Mouse (Mus musculus): ENCODE results near the gene Prkci. TPM values are rescaled to one million over a fixed set of nuclear protein-coding genes. Genes with fewer than 3 reads are reported as not detected.

The Prkci gene
- polyA plus RNA-seq, 1 experiment from 2014 or later: 37.1 TPM

DNA sequence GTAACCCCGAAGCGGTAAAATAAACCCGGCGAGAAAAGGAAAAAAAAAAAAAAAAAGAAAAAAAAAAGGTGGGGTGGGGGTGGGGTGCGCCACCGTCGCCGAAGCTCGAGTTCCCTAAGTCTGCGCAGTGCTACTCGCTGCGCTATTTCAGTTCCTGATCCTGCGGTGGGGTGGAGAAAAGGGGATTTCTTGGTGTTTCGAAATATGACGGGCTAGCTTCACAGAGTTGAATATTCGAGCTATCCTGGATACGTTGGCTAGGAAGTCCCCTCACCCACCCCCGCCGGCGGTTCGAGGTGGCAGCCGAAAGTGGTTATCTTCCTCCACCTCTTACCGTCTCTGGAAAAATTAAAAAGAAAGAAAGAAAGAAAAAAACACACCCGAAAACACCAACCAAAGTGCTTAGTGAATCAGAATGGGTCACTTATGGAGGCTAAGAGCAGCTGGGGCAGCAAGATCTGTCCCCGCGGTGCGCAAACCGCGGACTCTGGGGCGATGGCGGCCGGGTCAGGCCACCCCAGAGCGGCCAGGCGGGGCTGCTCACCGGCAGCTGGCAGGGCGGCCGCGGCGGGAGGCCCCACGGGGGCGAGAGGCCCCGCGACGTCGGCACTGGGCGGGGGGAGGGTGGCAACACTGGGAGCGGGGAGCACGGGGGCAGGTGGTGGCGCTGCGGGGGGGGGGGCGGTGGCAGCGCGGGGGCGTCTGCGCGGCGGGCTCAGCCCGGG, 98.2 kb downstream of the Prkci start:
- H3K27ac ChIP-seq (ENCODE audit: low read length): peak overlapping the region; percentile 99
- no peaks in the 10 kb centered on the region for H3K36me3 ChIP-seq (ENCODE audit: insufficient read depth, low read length)
- H3K4me1 ChIP-seq (ENCODE audit: insufficient read depth, low read depth, low read length): peaks cover 14% of the 10 kb centered on the region; the same call in 1 of the 2 replicates
- H3K27me3 ChIP-seq (replicated peaks; ENCODE audit: insufficient read depth, low read length): no peaks in the 10 kb centered on the region
- peak overlapping the region; percentile 68 for H3K9ac ChIP-seq (replicated peaks; ENCODE audit: low read depth)
- H3K9me3 ChIP-seq (ENCODE audit: low read length): no peaks in the 10 kb centered on the region
- ATAC-seq (peak; percentile 54), DNase-seq (ENCODE audit: low spot score) (peak; percentile 86)
- TF ChIP-seq EP300 (IDR thresholded peaks at IDR 0.05): peak; percentile 44; the same call in 1 of the 2 replicates
- TF ChIP-seq CTCF (IDR thresholded peaks at IDR 0.05): no peak
- H3K4me3 ChIP-seq (ENCODE audit: low read depth, low read length): peak overlapping the region; percentile 97
- WGBS: under 1% methylated on average over 42 of the region's 58 CpGs
- peak overlapping the region; percentile 76 for H3K4me2 ChIP-seq (replicated peaks; ENCODE audit: low read depth, low read length)

DNA sequence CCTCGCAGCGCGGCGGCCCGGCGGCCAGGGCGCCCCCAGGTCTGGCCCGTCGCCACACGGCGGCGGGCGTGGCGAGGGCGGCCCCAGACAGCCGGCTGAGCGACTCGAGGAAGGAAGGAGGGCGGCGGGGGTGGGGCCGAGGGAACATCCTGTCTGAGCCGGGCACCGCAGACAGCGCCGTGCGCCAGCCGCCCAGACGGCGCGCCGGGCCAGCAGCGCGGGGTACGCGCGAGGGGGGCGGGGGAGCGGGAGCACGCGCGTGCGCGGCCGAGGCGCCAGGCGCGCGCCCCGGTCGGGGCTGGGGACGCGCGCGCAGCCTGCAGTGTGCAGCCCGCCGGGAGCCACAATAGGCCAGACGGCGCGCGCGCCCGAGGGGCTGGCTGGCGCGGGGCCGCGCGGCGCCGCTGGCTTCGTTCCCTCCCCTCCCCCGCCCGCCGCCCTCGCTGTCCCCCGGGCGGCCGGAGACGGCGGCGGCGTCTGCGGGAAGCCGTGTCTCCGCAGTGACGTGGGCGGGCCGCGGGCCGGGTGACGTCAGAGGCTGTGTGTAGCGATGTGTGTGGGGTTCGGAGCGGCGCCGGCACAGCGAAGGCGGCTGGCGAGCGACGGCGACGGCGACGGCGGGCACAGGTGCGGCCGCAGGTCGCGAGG, 99.1 kb downstream of the Prkci start, which contains the start of gene Skil:
TSS of gene Skil (plus strand) at position 528 of the 648 bp plus-strand sequence.
- TF ChIP-seq CTCF (IDR thresholded peaks at IDR 0.05) (no peak; the same call in 1 of the 2 replicates), EP300 (IDR thresholded peaks at IDR 0.05) (no peak)
- DNase-seq (ENCODE audit: low spot score): peak; percentile 97
- Histone ChIP-seq H3K4me3 (ENCODE audit: low read depth, low read length) (peak within 1 kb of the TSS; percentile 97), H3K27ac (ENCODE audit: low read length) (peak within 1 kb of the TSS; percentile 99), H3K9me3 (ENCODE audit: low read length) (no peaks in the 10 kb centered on the region), H3K4me2 (replicated peaks; ENCODE audit: low read depth, low read length) (peak within 1 kb of the TSS; percentile 76), H3K36me3 (ENCODE audit: insufficient read depth, low read length) (no peaks in the 10 kb centered on the region), H3K9ac (replicated peaks; ENCODE audit: low read depth) (peak within 1 kb of the TSS; percentile 84), H3K27me3 (replicated peaks; ENCODE audit: insufficient read depth, low read length) (no peaks in the 10 kb centered on the region), H3K4me1 (ENCODE audit: insufficient read depth, low read depth, low read length) (peaks cover 14% of the 10 kb centered on the region; the same call in 1 of the 2 replicates)
- peak; percentile 95 for ATAC-seq
- WGBS: 2% methylated on average over 44 of the region's 109 CpGs

DNA sequence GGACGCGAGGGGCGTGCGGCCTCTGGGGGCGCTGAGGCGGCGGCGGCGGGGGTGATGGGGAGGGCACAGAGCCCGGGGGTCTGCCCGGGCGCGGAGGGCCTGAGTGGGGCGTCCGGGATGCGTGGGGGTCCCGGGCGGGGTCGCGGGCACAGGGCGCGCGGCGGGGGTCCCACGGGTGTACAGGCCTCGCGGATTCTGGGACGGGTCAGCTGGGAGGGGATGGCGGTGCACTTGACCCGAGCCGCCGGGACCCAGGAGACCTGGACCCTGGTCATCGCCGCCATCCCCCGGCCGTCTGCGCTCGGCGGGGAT, 99.6 kb downstream of the Prkci start:
- ATAC-seq (no peak), DNase-seq (ENCODE audit: low spot score) (no peak)
- whole genome bisulfite sequencing: 0% methylated on average over 3 of the region's 39 CpGs
- H3K36me3 ChIP-seq (ENCODE audit: insufficient read depth, low read length): no peaks in the 10 kb centered on the region
- H3K27ac ChIP-seq (ENCODE audit: low read length): peak overlapping the region; percentile 99
- peak overlapping the region; percentile 97 for H3K4me3 ChIP-seq (ENCODE audit: low read depth, low read length)
- peaks cover 14% of the 10 kb centered on the region; the same call in 1 of the 2 replicates for H3K4me1 ChIP-seq (ENCODE audit: insufficient read depth, low read depth, low read length)
- H3K4me2 ChIP-seq (replicated peaks; ENCODE audit: low read depth, low read length): peak overlapping the region; percentile 76
- H3K27me3 ChIP-seq (replicated peaks; ENCODE audit: insufficient read depth, low read length): no peaks in the 10 kb centered on the region
- H3K9me3 ChIP-seq (ENCODE audit: low read length): no peaks in the 10 kb centered on the region
- TF ChIP-seq EP300 (IDR thresholded peaks at IDR 0.05): no peak
- TF ChIP-seq CTCF (IDR thresholded peaks at IDR 0.05): no peak
- H3K9ac ChIP-seq (replicated peaks; ENCODE audit: low read depth): peak overlapping the region; percentile 84

DNA sequence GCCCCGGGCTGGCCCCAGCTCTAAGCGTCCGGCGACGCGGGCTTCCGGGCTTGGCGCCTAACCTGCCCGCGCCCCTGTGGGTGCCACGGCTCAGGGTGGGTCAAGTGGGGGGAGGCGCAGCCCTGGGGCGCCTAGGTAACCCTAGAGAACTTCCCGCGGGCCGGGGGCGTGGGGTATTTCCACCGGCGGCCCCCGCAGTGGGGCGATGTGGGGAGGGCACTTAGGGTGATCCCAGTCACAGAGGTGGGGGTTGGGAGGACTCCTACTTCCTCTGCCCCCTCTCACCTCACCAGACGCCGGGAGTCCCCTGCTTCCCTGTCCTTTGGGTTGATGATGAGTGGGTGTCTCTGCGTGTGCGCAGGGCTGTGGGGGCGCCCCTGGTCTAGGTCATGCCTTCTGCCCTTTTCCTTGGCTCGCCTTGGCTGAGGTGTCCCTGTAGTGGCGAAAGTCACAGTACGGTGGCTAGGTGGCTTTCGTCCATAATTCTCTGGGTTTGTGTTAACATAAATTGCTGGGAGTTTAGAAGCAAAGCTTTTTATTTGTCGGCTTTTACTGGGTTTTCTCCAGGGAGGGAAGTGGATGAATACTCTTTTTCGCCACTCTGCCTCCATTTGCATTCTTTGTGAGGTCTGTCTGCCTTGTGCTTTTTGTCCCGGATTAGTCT, 100.1 kb downstream of the Prkci start:
- peak overlapping the region; percentile 97 for H3K4me3 ChIP-seq (ENCODE audit: low read depth, low read length)
- H3K4me2 ChIP-seq (replicated peaks; ENCODE audit: low read depth, low read length): peak overlapping the region; percentile 76
- no peaks in the 10 kb centered on the region for H3K36me3 ChIP-seq (ENCODE audit: insufficient read depth, low read length)
- peak overlapping the region; percentile 99 for H3K27ac ChIP-seq (ENCODE audit: low read length)
- peaks cover 14% of the 10 kb centered on the region; the same call in 1 of the 2 replicates for H3K4me1 ChIP-seq (ENCODE audit: insufficient read depth, low read depth, low read length)
- ATAC-seq: peak; percentile 7
- H3K9me3 ChIP-seq (ENCODE audit: low read length): no peaks in the 10 kb centered on the region
- under 1% methylated on average over 17 of the region's 33 CpGs for WGBS
- H3K27me3 ChIP-seq (replicated peaks; ENCODE audit: insufficient read depth, low read length): no peaks in the 10 kb centered on the region
- DNase-seq (ENCODE audit: low spot score): peak; percentile 70
- TF ChIP-seq CTCF (IDR thresholded peaks at IDR 0.05) (no peak), EP300 (IDR thresholded peaks at IDR 0.05) (0 out of 2 replicates have a peak, but pooled peaks have one; percentile 31)
- H3K9ac ChIP-seq (replicated peaks; ENCODE audit: low read depth): peak overlapping the region; percentile 84

DNA sequence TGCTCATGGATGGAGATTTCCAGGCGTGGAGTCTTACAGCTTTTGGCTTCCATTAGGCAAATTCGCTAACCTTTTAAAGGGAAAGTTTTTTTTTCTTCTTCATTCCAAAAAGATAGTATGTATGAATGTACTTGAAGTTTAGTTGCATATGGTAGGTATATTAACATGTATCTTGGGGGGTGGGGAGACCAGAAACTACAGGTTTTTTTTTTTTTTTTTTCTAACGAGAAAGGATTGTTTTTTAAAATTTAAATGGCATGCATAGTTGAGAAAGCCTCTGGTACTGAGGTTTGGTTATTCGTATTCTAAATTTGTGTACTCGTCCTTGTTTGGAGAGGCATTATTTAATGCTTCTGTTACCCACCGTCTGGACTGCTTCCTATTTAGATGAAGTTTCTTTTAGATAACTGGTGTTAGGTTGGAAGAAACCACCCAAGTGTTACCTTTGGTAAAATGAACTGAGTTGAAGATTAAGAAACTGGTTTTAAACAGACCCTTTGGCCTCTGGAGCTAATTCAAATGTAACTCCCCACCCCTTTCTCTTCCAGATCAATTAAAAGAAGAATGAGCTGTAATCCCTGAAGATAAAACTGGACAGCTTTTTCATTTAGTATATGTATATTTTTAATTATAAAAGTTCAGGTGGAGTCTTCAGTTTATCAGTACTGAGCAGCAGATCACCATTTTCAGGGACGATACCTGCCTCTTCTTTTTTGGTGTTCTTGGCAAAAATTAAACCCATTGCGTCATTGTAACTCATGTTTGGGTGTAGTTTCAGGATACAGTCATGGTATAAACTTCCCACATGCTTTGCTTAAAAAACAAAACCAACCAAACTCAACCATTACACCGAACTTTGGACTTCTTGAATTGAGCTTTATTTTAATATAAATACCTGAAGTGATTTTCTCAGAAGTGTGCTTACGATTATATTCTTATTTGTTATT, 100.9 kb downstream of the Prkci start:
- H3K9ac ChIP-seq (replicated peaks; ENCODE audit: low read depth): peak overlapping the region; percentile 84
- no peaks in the 10 kb centered on the region for H3K36me3 ChIP-seq (ENCODE audit: insufficient read depth, low read length)
- WGBS: 27% methylated on average over 10 of the region's 10 CpGs

More for the DNA sequence above, 100.9 kb downstream of the Prkci start:
- peak; percentile 44 for DNase-seq (ENCODE audit: low spot score)
- H3K27me3 ChIP-seq (replicated peaks; ENCODE audit: insufficient read depth, low read length): no peaks in the 10 kb centered on the region
- peak overlapping the region; percentile 76 for H3K4me2 ChIP-seq (replicated peaks; ENCODE audit: low read depth, low read length)
- H3K27ac ChIP-seq (ENCODE audit: low read length): peak overlapping the region; percentile 99
- no peaks in the 10 kb centered on the region for H3K9me3 ChIP-seq (ENCODE audit: low read length)
- ATAC-seq: no peak
- peak overlapping the region; percentile 97 for H3K4me3 ChIP-seq (ENCODE audit: low read depth, low read length)
- no peak for TF ChIP-seq EP300 (IDR thresholded peaks at IDR 0.05)
- no peak for TF ChIP-seq CTCF (IDR thresholded peaks at IDR 0.05)
- H3K4me1 ChIP-seq (ENCODE audit: insufficient read depth, low read depth, low read length): peaks cover 14% of the 10 kb centered on the region; the same call in 1 of the 2 replicates

All from lung, postnatal 0 days (tissue).